Mouse (Mus musculus) gastrocnemius, postnatal 14 days (tissue): ENCODE data around the gene S1pr1. TPM values are rescaled to one million over a fixed set of nuclear protein-coding genes. Genes with fewer than 3 reads are reported as not detected.

ENCODE experiments used
- DNase-seq: peaks from one replicate; pipeline ENCODE4 v3.0.0; 2021; ENCODE audit warnings: mixed read lengths
- intact Hi-C: fragments of 180-260 bp; cut with DNase I; formaldehyde crosslinking; loops from one replicate; pipeline ENCODE4 v1.15.1; 2025; ENCODE audit warnings: low total_unique reads
- total RNA-seq, 2 experiments: library from RNA; stranded (reverse); gene quantifications; 2 replicates each; pipeline ENCODE4 v1.2.3; 2021

Gene S1pr1
- total RNA-seq, 2 experiments from 2014 or later: 19.7 to 43.0 TPM

DNA sequence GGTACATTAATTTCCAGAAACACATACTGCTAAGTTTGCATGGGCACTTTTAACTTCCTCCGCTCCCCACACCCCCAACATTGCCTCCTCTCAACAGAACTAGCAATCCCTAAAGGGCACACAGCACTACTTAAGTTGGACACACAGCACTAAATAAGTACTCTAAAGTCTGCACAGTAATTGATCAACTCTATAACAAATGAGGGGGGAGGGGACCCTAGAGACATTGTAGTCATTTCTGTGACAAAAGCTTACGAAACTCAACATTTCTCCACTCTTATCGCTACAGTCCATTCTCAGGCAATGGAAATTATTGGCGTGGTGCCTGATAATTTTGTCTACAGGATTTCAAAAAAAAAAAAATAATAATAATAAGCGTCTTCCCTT is 830 bp downstream of the S1pr1 start:
- intact Hi-C loops: loop anchor here (10.0 kb wide), 2 partner anchors 171 to 261 kb away; partner anchors contain the start of gene Dph5
- DNase-seq: no peak

DNA sequence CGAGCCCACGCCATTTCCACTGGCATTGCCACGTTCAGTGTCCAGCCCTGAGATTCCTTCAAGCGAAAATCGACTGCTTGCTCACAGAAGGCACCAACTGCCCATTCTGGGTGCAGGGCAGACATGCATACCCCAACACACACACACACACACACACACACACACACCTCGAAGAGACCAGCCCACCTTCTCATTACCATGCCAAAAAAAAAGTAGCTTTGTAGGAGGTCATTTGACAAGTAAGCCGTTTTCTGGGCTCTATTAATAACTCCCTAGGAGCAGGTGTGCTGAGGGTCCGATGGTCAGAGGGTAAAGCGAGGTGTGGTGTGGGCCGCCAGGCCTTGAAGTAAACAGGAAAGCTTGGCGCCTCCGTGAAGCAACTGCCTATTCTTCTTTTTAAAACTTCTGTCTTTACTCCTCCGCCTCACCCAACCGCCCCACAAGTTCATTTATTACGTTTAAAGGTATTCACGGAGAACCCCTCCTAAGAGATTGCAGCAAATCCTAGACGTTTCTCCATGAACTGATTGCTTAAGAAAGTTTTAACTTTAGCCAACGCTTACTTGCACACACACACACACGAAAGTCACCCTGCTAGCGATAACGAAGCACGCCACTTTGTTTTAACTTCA is 1.3 kb downstream of the S1pr1 start:
- intact Hi-C loops: loop anchor here (10.0 kb wide), 2 partner anchors 171 to 261 kb away; partner anchors contain the start of gene Dph5
- no peak for DNase-seq

DNA sequence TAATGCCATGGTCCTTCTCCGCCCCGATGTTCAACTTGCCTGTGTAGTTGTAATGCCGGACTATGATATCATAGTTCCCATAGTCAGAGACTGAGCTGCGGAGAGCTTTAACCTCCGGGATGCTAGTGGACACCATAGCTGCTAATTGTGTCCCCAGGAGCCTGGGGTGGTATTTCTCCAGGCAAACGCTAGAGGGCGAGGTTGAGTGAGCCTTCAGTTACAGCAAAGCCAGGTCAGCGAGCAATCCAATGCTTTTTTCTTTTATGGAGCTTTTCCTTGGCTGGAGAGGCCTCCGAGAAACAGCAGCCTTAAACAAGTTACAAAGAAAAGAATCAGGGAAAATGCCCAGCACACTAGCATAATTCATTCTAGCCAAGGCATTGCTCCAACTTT is 2.1 kb downstream of the S1pr1 start:
- intact Hi-C loops: loop anchor here (10.0 kb wide), 2 partner anchors 172 to 262 kb away; partner anchors contain the start of gene Dph5
- peak; percentile 73 for DNase-seq

DNA sequence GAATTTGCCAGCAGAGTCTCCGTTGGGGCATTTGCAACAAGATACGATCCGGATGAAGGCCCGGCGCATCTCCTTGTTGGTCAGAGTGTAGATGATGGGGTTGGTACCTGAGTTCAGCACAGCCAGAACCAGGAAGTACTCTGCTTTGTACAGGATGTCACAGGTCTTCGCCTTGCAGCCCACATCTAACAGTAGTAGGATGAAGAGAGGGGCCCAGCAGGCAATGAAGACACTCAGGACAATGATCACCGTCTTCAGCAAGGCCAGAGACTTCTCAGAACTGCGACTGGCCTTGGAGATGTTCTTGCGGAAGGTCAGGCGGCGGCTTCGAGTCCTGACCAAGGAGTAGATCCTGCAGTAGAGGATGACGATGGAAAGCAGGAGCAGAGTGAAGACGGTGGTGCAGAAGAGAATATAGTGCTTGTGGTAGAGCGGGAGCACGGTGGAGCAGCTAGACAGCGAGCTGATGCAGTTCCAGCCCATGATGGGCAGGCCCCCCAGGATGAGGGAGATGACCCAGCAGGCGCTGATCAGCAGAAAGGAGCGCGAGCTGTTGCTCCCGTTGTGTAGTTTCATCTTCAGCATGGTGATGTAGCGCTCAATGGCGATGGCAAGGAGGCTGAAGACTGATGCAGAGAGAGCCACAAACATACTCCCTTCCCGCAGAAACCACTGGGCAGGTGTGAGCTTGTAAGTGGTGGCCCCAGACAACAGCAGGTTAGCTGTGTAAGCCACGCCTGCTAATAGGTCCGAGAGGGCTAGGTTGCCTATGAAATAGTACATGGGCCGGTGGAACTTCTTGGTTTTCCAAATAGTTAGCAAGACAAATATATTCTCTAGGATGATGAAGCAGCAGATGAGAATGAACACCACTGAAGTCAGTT is 2.7 kb downstream of the S1pr1 start:
- intact Hi-C loops: loop anchor here (10.0 kb wide), 2 partner anchors 173 to 263 kb away; partner anchors contain the start of gene Dph5

DNA sequence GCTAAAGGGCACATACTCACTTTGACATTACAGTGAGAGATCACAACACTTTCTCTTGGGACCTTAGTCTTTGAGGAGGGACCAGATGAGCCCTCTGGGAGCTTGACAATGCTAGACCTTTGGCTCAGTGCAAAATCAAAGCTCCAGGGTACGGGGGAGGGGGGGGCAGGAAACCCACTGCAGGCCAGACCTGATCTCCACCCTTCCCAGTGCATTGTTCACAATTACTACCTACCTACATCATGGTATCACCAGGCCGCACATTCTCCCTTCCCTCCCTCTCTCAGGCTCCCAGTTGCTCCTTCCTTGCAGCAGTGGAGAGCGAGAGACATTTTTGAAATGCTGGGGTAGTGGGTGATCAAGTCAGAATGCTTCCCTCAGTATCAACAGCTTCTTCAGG is 3.5 kb downstream of the S1pr1 start:
- no peak for DNase-seq
- intact Hi-C loops: loop anchor here (10.0 kb wide), 2 partner anchors 173 to 263 kb away; partner anchors contain the start of gene Dph5

More for the DNA sequence above, 2.7 kb downstream of the S1pr1 start:
- DNase-seq: no peak

DNA sequence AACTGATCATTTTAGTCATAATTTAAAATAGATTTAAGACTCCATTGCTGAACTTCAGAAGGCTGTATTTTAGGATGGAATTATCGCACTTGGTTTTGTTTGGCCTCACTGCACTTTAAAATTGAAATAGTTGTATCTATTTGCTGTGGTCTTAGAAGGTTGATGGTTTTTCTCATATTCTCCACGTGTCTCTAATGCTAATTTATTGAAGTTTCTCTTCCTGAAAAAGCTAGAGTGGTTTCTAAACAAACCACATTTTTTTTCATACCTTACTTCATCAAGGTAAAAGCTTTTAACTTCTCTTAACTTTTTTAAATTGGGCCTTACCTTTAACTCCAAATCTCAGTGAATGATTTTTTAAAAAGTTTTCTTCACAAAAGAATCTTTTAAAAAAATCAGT is 4.8 kb downstream of the S1pr1 start:
- DNase-seq: no peak
- intact Hi-C loops: loop anchor here (10.0 kb wide), 2 partner anchors 175 to 265 kb away; partner anchors contain the start of gene Dph5

DNA sequence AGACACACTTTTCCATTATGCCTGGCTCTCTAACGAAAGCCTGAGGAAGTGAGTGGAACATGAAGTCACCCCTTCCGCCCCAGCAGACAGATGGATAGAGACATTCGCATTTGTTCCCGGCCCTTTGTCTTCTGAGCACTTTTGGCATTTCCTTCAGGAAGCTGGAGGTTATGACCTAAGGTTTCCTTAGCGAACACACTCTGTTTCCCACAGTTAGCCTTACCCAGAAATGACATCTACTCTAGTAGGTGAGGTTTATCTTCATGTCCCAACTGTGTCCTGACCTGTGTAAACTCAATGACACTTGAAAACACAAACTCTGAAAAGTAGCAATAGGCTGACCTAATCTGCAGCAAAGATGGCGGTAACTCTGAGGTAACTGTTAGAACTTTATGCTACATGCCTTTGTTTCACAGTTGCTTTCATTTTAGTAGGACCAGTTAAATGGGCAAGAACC is 5.7 kb downstream of the S1pr1 start:
- intact Hi-C loops: no loop called here
- no peak for DNase-seq

DNA sequence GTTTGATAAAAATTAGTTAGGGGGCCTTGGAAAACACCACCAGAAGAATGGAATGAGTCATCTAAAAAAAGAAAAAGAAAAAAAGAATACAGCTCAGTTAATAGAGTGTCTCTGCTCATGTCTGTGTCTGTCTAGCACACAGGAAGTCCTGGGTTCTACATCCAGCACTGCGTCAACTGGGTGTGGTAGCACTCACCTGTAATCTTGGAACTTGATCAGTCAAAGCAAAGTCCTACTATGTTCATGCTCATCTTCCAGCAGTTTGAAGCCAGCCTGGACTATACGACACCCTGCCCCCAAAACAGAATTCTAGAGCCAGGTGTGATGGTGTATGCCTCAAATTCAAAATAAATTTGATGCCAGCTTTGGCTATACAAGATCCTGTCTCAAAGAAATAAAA is 8.1 kb downstream of the S1pr1 start:
- DNase-seq: no peak
- intact Hi-C loops: no loop called here

DNA sequence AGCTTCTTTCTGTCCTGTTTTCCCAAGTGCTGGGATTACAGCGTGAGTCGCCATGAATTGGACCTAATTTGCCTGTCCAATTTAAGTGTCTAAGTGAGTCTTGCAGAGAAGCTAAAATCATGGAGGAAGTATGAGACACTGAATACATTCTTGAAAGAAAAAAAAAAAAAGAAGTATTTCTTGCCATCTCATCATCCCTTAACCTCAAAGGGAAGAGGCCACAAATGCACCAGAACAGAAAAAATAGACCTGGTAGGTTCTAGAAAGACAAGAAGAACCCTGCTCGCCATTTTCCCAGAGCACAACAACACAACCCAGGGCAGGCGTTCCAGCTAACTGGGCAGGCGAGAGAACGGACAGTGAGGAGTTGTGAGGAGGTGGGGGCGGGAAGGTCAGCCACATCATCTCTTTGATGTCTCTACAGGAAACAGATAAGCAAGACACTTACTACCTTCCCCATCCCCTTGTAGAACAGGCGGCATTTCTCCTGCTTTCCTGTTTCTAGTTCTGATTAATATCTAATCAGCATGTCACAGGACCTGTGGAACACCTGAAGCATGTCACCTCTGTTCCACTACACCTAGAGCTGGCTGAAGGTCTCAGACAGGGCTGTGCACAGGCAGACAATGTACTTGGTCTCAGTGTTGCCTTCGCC is 10.5 kb downstream of the S1pr1 start:
- DNase-seq: no peak
- intact Hi-C loops: no loop called here

DNA sequence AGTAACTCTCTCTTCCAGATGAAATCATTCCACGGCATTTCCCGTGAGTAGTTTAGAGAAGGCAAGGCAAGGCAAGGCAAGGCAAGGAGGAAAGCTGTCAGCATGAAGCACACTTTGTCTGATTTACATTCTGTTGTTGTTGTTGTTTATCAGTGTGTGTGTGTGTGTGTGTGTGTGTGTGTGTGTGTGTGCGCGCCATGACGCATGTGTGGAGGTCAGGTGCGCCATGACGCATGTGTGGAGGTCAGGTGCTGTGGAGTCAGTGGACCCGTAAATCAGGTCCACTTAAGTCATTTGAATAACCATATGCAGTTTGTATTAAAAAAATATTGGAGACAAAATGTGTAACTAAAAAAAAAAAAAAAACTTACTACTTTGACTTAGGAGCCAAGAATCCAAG is 11.2 kb downstream of the S1pr1 start:
- intact Hi-C loops: no loop called here
- DNase-seq: no peak

DNA sequence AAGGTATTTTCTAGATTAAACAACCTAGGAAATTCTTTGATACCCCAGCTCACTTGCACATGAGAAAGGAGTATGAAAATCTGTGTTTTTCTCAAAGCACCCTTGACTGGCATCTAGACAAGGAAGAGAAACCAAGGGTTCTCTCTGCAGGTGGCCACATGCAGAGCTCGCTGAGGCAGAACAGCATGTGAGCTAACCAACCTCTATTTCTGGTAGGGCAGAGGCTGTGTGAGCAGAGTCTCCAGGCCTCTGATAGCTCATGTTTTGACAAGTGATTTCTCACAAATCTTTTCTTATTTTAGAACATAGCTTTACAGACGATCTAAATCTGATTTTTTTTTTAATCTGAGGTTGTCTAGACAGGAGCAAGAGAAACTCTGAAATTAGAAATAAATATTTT is 12.8 kb downstream of the S1pr1 start:
- intact Hi-C loops: no loop called here

DNA sequence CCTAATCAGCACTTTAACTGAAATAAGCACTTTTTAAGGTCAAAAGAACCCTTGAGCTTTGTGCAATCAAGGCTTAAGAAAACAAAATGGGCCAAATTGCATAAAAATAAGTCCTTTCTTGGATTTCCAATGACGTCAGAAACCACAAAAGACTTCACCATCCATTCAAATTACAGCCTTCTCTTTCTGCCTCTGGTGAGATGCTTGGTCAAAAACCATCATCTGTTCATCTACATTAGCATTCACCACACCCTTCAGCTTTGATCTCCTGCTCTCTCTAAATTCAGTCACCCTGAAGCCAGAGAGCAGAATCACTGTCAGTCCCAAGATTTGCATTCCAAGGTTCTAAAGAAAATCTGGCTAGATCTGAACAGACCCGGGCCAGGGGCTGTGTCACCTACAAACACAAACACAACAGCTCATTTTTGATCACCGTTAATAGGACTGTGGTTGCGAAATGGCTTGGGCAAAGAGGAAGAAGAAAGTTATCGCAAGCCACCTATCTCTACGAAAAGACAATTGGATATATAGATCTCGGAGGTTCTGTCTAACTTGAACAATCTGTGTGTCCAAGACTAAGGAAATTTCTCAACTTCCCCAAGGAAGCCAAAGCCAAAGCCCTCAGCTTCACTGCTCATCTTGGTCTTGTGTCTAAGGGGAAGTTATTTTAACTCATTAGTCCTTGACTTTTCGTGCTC is 19.5 kb downstream of the S1pr1 start:
- intact Hi-C loops: no loop called here
- DNase-seq: no peak

More for the DNA sequence above, 12.8 kb downstream of the S1pr1 start:
- DNase-seq: no peak

DNA sequence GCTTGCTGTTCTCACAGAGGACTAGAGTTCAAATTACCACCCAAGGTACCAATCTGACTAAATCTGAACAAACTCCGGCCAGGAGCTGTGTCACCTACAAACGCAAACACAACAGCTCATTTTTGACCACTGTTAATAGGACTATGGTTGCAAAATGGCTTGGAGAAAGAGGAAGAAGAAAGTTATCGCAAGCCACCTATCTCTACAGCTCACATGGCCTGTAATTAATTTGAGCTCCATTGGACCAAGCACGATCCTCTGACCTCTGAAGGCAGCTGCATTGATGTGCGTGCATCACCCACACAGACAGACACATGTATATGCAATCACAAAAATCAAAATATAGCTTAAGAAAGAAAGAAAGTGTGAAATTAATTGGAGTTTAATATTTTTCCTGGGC is 20.7 kb downstream of the S1pr1 start:
- no peak for DNase-seq
- intact Hi-C loops: no loop called here

DNA sequence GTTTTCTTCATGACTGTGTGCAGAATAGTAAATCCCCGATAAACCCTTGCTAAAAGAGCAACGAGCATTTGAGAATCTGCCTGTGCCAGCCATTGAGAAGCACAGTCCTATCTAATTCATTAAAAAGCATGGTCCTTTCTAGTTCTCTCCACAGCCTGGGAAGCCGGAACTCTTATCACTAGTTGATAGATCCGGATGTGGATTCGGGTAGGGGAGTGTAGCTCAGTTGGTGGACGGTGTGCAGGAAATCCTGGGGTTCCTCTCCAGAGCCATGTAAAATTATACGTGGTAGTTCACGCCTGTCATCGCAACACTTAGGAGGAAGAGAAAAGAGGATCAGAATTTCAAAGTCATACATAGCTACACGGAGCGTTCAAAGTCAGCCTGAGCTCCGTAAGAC is 21.5 kb downstream of the S1pr1 start:
- no peak for DNase-seq
- intact Hi-C loops: no loop called here

DNA sequence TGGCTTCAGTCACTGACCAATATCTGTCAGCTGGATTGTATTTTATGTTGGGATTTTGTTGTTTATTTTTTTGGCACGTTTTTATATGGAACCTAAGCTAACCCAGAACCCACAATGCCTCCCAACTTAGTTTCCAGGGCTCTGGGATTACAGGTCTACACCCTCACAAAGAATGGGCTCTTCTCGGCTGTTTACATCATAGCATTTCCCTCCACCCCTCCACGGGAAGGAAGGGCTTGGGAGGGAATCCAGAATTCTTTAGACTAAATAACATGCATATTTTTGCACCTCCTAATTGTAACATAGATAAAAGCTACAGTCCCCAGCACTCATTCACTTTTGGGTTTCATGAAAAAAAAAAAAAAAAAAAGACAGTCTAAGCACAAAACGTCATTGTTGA is 22.0 kb downstream of the S1pr1 start:
- intact Hi-C loops: no loop called here
- DNase-seq: no peak

DNA sequence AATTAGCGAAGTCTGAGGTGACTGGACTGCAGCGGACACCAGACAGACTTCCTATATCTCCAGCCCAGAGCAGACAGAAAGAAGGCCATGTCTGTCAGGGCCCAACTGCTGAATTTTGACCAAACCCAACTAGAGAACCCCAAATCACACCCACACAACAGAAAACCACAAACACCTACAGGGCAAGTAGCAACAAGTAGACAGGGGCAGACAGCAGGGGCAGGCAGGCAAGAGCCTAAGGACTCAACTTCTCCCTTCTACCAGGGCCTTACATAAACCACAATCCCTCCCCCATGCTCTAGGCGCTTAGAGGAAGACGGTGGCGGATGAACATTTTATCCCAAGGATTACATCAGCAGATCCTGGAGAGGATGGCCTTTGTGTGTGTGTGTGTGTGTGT is 22.5 kb downstream of the S1pr1 start:
- intact Hi-C loops: no loop called here

DNA sequence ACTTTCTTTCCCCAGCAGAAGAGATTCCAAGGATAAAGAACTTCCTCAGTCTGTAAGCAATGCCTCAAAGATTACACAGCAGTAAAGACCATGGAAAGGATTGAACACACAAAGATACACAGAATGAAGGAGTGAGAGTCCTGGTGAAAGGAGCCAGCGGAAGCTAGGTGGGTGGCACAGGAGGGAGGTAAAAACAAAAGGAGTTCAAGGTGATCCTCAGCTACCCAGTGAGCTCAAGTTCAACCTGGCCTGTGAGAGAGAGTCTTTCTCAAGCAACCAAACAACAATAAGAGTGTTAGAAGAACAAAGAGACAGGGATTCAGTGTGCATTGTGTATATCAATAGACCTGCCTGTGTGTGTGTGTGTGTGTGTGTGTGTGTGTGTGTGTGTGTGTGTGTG is 25.0 kb downstream of the S1pr1 start:
- no peak for DNase-seq
- intact Hi-C loops: no loop called here

More for the DNA sequence above, 22.5 kb downstream of the S1pr1 start:
- no peak for DNase-seq

DNA sequence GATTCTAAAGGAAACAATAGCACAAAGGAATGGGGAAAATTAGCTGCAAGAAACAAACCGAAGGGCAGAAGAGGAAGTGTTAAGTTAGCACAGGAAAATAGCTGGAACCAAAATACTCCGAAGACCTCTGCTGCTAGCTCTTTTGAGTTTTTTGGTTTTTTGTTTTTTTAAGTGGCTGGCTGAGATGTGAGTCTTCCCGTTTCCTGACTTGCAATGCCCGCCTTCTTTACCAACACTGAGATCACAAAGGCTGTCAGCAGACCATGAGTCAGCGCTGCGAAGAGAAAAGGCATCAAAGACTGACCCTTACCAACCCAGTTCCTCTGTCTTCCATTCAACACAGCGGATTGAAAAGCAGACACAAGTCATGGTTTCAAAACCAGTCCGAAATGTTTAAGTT is 25.5 kb downstream of the S1pr1 start:
- DNase-seq: no peak
- intact Hi-C loops: no loop called here

DNA sequence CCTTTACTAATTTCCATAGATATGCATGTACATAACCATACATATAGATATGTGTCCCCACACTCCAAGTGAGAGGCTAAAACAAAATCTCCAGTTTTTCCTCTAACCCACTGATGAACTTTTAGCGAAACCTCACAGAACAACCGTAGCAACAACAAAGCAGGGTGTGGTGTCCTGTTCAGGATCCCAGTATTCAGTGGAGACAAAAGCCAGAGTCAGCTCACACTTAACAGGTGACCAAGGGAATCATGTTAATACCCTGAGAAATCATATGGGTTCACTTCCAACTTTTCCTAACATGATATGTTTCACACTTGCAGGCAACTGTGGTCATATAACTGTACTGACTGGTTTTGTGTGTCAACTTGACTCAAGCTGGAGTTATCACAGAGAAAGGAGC is 27.1 kb downstream of the S1pr1 start:
- no peak for DNase-seq
- intact Hi-C loops: no loop called here
